Mouse (Mus musculus) right cerebral cortex, postnatal 4 days (tissue): ENCODE measurements at regions not wholly inside any gene's neighbourhood (a gene's known extent, or its start where the extent isn't known, plus 50 kb on each side); places are given as distances from the start of the nearest gene placed in this dataset.

ENCODE experiments used
- DNase-seq: peaks from one replicate; pipeline ENCODE4 v3.0.0-alpha.2; 2022

DNA sequence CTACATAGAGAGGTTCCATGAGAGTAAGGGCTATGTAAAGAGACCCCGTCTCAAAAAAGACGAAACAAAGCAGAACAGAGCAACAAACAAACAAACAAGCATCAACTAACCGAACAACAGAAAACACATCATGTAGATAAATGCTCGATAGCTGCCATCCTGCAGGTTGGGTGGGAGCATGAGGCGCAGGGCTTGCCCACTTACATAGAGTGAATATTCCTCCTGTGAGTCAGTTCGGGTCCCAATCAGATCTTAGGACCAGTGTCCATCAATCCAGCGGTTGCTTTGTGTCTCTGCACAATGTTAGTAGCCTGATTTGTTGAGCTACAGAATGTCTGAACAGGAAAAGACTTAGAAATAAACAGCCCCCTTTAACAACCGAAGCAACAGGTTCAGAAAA, 129.4 kb upstream of the Rcn1 start:
- no peak for DNase-seq

DNA sequence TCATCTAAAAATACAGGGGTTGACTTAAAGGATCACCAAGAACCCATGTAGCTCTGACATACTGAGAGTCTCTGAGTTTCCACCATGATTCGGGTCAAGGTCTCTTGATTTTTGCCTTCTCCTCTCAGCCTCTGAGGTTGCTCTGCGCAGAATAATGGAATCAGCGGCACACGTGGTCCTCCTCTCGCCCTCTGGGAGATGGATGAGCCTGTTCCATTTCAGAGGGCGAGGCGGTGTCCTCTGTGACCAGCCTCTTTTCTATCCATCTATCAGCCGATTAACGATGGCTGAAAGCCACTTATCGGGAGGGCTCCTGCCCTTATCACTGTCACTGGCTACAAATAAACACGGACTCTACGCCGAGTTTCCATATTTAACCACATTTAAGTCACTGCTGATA, 124.6 kb upstream of the Pax6 start:
- no peak for DNase-seq

DNA sequence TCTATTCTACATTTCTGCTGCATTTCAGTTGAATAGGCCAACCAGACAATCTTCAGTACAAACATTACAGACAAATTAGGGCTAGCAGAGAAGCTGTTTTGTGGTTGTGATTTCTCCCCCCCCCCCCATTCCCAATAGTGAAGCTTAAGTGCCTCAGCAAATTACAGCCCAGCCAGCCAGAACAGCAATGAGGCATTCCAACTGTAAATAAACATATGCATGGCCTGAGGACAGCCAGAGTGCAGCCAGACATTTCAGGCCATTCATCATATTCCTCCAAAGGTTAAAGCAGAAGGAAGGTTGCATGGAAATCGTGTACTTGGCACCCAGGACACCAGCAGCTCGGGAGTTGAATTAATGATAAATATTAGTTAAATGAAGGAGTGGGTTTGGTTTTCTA, 116.6 kb upstream of the Pax6 start:
- no peak for DNase-seq

DNA sequence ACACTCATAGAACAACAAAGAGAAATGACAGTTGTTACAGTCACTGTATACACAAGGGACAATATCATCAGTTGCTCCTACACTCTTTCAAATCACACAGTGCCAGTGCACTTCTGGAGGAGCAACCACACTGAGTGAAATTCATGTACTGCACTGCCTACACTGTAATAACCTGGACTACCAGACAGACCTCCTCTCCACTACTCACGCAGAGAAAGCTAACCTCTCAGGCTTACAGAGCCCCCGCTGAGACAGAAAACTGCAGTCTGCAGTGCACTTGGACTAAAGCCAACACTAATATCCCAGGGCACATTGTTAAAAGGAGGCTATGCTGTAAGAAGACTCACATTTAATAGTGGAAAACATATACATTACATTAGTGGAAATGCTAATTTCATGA, 81.9 kb upstream of the Pax6 start:
- no peak for DNase-seq

DNA sequence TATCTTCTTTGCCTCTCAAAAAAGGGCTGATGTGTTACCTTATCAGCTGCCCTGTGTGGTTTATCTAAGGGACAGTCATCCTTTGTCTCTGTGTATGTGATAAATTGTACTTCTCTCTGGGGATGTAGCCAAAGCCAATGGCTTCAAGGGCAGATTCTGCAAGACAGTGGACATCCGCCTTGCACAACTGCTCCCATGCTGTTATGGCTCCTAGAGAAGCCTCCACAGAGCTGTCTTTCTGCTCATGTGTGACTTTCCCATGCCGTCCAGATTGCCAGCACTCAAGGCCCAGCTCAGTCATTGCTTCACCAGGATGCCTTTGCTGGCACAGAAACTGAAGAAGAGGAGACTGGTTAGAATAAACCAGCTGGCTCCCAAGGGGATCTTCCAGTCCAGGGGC, 74.6 kb upstream of the Pax6 start:
- DNase-seq = no peak

- peak; percentile 12 for DNase-seq
Observed at GRCm38 (mm10) chr2:105604553-105605116, 64.1 kb upstream of the Pax6 start.

- DNase-seq = peak; percentile 19
Observed at GRCm38 (mm10) chr2:105607969-105608538, 60.6 kb upstream of the Pax6 start.

GRCm38 (mm10) chr2:105608756-105609155, 59.9 kb upstream of the Pax6 start:
- no peak for DNase-seq

- DNase-seq = no peak
Observed at GRCm38 (mm10) chr2:105611014-105611413, 57.7 kb upstream of the Pax6 start.

DNA sequence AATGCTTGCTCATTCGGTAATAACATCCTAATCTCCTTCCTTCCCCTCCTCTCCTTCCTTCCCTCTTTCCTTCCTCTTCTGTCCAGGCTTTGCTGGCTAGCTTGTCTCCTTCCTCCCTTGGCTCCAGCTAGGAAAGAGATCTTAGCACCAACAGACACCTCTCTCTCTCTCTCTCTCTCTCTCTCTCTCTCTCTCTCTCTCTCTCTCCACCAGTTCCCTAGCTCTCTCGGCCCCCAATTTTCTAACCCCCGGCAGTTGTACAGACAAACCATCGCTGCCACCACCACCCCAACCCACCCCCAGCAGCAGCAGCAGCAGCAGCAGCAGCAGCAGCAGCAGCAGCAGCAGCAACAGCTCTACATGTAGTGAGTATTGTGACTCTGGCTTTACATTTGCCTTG, 57.0 kb upstream of the Pax6 start:
- no peak for DNase-seq

DNA sequence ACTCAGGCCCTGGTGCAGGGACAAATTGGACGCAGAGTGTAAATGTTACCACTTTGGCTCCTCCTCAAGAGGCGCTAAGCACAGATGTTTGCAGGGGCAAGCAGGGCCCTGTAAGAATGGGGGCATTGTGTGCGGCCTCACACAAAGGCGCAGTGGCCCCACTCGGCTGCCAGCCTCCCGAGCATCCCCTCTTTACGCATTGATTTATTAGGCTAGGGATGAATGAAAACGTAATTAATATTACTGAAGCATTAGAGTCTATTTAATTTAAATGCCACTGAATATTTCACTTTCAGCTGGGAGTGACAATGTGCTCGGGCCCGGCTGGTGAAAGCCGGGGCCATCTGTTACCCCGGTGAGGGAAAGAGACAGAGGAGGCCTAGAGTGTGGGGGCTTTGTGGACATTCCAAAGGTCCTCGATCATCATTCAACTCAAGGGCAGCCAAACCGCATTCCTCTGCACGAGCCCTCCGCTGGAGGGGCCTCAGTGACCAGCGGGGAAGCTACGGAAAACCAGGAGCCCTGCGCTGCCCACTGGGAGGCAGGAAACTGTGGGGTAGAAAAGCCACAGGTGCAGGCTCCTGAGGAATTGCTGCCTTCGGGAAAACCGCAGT, 56.5 kb upstream of the Pax6 start:
- DNase-seq = peak; percentile 3

DNA sequence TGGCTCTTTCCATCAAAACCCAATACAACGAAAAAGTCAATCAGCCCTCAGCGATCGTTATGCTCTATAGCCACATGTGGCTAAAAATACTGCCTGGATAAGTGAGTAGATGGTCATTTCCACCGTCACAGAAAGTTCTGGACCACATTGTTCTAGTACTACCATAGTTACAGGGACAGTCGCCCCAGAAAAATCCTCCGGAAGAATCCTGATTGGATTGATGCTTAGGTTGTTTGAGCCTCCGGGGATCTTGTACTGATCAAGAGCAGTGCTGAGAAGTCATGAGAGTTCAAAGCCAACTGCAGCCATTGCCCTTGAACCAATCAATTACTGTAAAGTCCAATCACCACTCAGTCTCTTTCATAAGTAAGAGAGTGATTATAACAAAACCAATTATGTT, 56.0 kb upstream of the Pax6 start:
- no peak for DNase-seq

GRCm38 (mm10) chr2:105613243-105613642, 55.5 kb upstream of the Pax6 start:
- DNase-seq = no peak

GRCm38 (mm10) chr2:105615891-105616733, 52.6 kb upstream of the Pax6 start:
- peak; percentile 48 for DNase-seq
